Mouse (Mus musculus) G1E (cell line): Measurements from ENCODE around the gene Gm27029. TPM values are rescaled to one million over a fixed set of nuclear protein-coding genes. Genes with fewer than 3 reads are reported as not detected.
"Not testable (repeated sequence)": the region's sequence is repeated elsewhere in the genome, so short reads cannot be mapped to it uniquely, and the experiment has no call there.

Experiments used
- ATAC-seq: 2 replicates; pipeline ENCODE4 v1.8.0; 2016; ENCODE audit warnings: mild to moderate bottlenecking; ENCODE audit not compliant: insufficient number of reproducible peaks, poor library complexity, low FRiP score, severe bottlenecking; ENCODE audit errors: extremely low read depth
- DNase-seq: peaks from one replicate; pipeline ENCODE4 v3.0.0; 2012; ENCODE audit warnings: low spot score
- H3K27me3 ChIP-seq: 2 replicates; pipeline ENCODE4 v1.6.1; 2012; ENCODE audit warnings: mild to moderate bottlenecking, low read length, inconsistent platforms; ENCODE audit not compliant: insufficient read depth
- H3K36me3 ChIP-seq: replicated peaks from 2 replicates; pipeline ENCODE3; 2012; ENCODE audit warnings: mild to moderate bottlenecking, inconsistent platforms
- H3K4me1 ChIP-seq: 2 replicates; pipeline ENCODE4 v1.6.1; 2012; ENCODE audit warnings: low read depth, low read length, inconsistent platforms, mixed read lengths; ENCODE audit not compliant: insufficient read depth
- H3K4me3 ChIP-seq: 2 replicates; pipeline ENCODE4 v1.5.1; 2012; ENCODE audit warnings: low read depth, mild to moderate bottlenecking, inconsistent platforms, low read length, moderate library complexity, mixed read lengths
- H3K9me3 ChIP-seq: replicated peaks from 2 replicates; pipeline ENCODE4 v1.6.1; 2012; ENCODE audit warnings: inconsistent platforms
- CTCF ChIP-seq: IDR thresholded peaks from 2 replicates; pipeline ENCODE4 v1.5.1; 2012; ENCODE audit warnings: low read depth, low read length, inconsistent platforms, mixed read lengths
- GATA1 ChIP-seq: IDR thresholded peaks from 2 replicates; pipeline ENCODE4 v1.6.1; 2012; ENCODE audit warnings: borderline replicate concordance, low read length, inconsistent platforms, mixed read lengths
- GATA2 ChIP-seq: IDR thresholded peaks from 2 replicates; pipeline ENCODE4 v1.6.1; 2012; ENCODE audit warnings: low read depth, low read length, inconsistent platforms, borderline replicate concordance
- POLR2AphosphoS5 ChIP-seq: IDR thresholded peaks from 2 replicates; pipeline ENCODE4 v1.6.1; 2012; ENCODE audit warnings: low read depth, low read length, inconsistent platforms; ENCODE audit not compliant: insufficient replicate concordance
- TAL1 ChIP-seq: conservative IDR thresholded peaks from 2 replicates; pipeline ENCODE4 v1.6.1; 2012; ENCODE audit warnings: low read depth, low read length, inconsistent platforms, mixed read lengths
- polyA plus RNA-seq: library from polyadenylated mRNA; stranded (reverse); fragments of >175 nt; gene quantifications from 2 replicates; pipeline ENCODE4 v1.2.3, GENCODE M21; 2012
- total RNA-seq, 2 experiments: library from RNA; stranded (forward) in 1 of 2; stranded (reverse) in 1 of 2; fragments of 200-1000 nt in 1 of 2; fragments of >200 nt in 1 of 2; fragmentation: Nextera tagmentation in 1 of 2; gene quantifications; 2 replicates each; pipeline ENCODE4 v1.2.3; 2014 to 2017

The Gm27029 gene
- total and polyA plus RNA-seq, 3 experiments = 0.90 to 3.0 (median 2.1) TPM

GRCm38 (mm10) chr11:101468731-101469130 is 44.1 kb upstream of the Gm27029 start:
- TF ChIP-seq TAL1 (no peak), POLR2AphosphoS5 (no peak), CTCF (no peak)
- Histone ChIP-seq H3K36me3 (peaks cover 34% of the 10 kb centered on the region), H3K4me3 (peak overlapping the region; percentile 84), H3K27me3 (peaks cover 3% of the 10 kb centered on the region; the same call in 1 of the 2 replicates), H3K4me1 (peaks cover 76% of the 10 kb centered on the region), H3K9me3 (no peaks in the 10 kb centered on the region)
- ATAC-seq (no peak), DNase-seq (no peak)

GRCm38 (mm10) chr11:101468263-101468688 is 43.7 kb upstream of the Gm27029 start:
- peak; percentile 51 for DNase-seq
- no peak for ATAC-seq
- no peak for TF ChIP-seq POLR2AphosphoS5
- no peak for TF ChIP-seq TAL1
- TF ChIP-seq GATA1 = no peak
- Histone ChIP-seq H3K4me3 (peak overlapping the region; percentile 84), H3K9me3 (no peaks in the 10 kb centered on the region), H3K27me3 (peaks cover 3% of the 10 kb centered on the region; the same call in 1 of the 2 replicates), H3K36me3 (peaks cover 35% of the 10 kb centered on the region), H3K4me1 (peaks cover 80% of the 10 kb centered on the region)

GRCm38 (mm10) chr11:101467477-101468262 is 43.1 kb upstream of the Gm27029 start:
- H3K4me3 ChIP-seq = peak overlapping the region; percentile 84
- ATAC-seq (peak; percentile 12), DNase-seq (peak; percentile 79)
- no peak for TF ChIP-seq TAL1
- no peak for TF ChIP-seq GATA2
- TF ChIP-seq POLR2AphosphoS5 = no peak
- peak; percentile 15; the same call in 1 of the 2 replicates for TF ChIP-seq CTCF
- no peak for TF ChIP-seq GATA1
- peaks cover 82% of the 10 kb centered on the region for H3K4me1 ChIP-seq
- H3K36me3 ChIP-seq = peaks cover 38% of the 10 kb centered on the region
- H3K27me3 ChIP-seq = peaks cover 3% of the 10 kb centered on the region; the same call in 1 of the 2 replicates
- H3K9me3 ChIP-seq = no peaks in the 10 kb centered on the region

GRCm38 (mm10) chr11:101466552-101466950 is 42.0 kb upstream of the Gm27029 start:
- not testable (repeated sequence) for H3K27me3 ChIP-seq, H3K9me3 ChIP-seq, DNase-seq, ATAC-seq
- peaks cover 39% of the 10 kb centered on the region for H3K36me3 ChIP-seq
- H3K4me3 ChIP-seq = peak overlapping the region; percentile 89
- peaks cover 84% of the 10 kb centered on the region for H3K4me1 ChIP-seq

- peaks cover 2% of the 10 kb centered on the region; the same call in 1 of the 2 replicates for H3K27me3 ChIP-seq
- DNase-seq (peak; percentile 65), ATAC-seq (no peak)
- no peaks in the 10 kb centered on the region for H3K9me3 ChIP-seq
- peaks cover 39% of the 10 kb centered on the region for H3K36me3 ChIP-seq
- H3K4me1 ChIP-seq = peaks cover 85% of the 10 kb centered on the region
- TF ChIP-seq CTCF = no peak
- TF ChIP-seq GATA2 = no peak
- TF ChIP-seq POLR2AphosphoS5 = no peak
- peak within 1 kb of the TSS; percentile 89 for H3K4me3 ChIP-seq
Measured at GRCm38 (mm10) chr11:101465869-101466551, 41.4 kb upstream of the Gm27029 start, which contains the start of gene Vat1. Gene Vat1 (minus strand): TSS chr11:101466230.

- Histone ChIP-seq H3K9me3 (no peaks in the 10 kb centered on the region), H3K4me1 (peaks cover 82% of the 10 kb centered on the region), H3K4me3 (peak overlapping the region; percentile 89), H3K27me3 (no peaks in the 10 kb centered on the region), H3K36me3 (peaks cover 39% of the 10 kb centered on the region)
- ATAC-seq (peak; percentile 69), DNase-seq (peak; percentile 76)
- no peak for TF ChIP-seq TAL1
Measured at GRCm38 (mm10) chr11:101465101-101465868, 40.7 kb upstream of the Gm27029 start.
